Mouse (Mus musculus) T-helper 1 cell (primary cell): Measurements from ENCODE around the gene Copb2.

ENCODE experiments used
- in situ Hi-C: fragments of 300-600 bp; cut with MboI, MseI; formaldehyde crosslinking; loops from one replicate; pipeline ENCODE4 v1.15.1; 2025; ENCODE audit warnings: high pct_unique_total_duplicates

Copb2 gene

GRCm38 (mm10) chr9:98563137-98564126 is at the start of gene Copb2:
TSS of gene Copb2 (plus strand) at chr9:98563721.
- in situ Hi-C loops: no loop called here

- in situ Hi-C loops: no loop called here
Observed at GRCm38 (mm10) chr9:98523872-98524271, 39.6 kb upstream of the Copb2 start.

DNA sequence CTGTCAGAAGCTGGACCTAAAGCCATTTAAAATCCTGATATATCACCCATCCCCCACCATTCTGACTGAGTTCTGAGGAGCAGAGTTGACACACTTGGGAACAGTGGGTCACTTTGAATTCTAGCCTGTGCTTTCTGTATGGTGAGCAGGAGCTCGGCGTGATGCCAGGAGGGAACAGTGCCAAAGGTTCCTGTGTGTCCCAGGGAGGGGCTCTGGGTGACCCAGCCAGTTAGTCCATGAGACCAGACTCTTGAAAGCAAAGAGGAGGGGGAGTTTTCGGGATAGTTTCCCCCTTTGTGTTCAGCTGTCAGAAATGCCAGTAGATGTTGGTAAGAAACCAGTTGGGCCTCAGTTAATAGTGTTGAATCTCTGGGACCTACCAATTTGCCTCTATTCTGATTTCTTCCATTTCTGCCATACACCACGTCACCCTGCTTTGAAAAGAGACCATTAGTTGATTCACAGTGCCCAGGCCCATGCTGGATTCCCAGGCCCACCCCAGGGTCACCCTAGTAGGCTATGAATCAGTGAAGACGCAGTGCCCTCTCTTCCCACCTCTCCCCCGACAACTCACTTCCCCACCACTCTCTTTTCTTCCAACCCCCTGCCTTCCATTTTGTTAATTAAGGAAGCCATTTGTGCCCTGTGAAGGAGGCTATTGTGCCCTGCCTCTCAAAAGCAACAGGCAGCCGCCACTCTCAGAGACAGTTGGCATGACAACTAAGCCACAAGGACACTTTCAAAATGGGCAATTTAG is 38.6 kb upstream of the Copb2 start:
- in situ Hi-C loops: no loop called here

GRCm38 (mm10) chr9:98525543-98525924 is 38.0 kb upstream of the Copb2 start:
- in situ Hi-C loops: no loop called here

DNA sequence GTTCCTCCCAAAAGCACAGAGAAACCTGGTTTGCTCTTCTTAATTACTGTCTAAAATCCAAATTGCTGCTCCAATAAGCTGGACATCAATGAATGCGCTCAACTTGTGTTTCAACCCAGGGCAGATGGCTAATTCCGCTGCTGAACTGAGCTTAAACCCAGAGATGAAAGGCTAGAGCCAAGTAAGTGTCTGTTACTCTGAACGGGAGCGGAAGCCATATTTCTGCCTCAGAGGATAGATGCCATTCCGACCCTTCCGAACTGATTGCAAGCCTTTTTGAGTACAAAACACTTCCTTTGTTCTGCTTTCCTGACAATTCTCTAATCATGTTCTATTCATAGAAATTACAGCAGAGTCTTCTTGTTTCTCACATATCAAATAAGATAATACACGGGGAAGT is 36.3 kb upstream of the Copb2 start:
- in situ Hi-C loops: no loop called here

- in situ Hi-C loops: no loop called here
Observed at GRCm38 (mm10) chr9:98529776-98530175, 33.7 kb upstream of the Copb2 start.

DNA sequence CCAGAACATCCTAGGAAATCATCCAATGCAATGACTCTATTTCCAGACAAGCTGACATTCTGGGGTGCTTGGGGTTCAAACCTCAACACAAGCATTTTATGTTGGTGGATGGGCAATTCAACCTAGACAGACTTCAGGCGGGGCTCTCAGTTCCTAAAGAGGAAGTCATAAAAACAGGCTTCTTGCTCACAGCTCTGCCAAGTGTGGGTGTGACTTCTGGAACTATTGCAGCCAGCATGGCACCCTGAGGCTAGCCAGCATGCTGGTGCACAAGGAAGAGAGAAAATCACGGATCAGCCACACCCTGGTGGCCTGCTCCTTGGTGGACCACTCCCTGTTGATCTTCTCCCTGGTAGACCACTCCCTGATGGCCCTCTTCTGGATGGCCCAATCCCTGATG is 32.5 kb upstream of the Copb2 start:
- in situ Hi-C loops: no loop called here

DNA sequence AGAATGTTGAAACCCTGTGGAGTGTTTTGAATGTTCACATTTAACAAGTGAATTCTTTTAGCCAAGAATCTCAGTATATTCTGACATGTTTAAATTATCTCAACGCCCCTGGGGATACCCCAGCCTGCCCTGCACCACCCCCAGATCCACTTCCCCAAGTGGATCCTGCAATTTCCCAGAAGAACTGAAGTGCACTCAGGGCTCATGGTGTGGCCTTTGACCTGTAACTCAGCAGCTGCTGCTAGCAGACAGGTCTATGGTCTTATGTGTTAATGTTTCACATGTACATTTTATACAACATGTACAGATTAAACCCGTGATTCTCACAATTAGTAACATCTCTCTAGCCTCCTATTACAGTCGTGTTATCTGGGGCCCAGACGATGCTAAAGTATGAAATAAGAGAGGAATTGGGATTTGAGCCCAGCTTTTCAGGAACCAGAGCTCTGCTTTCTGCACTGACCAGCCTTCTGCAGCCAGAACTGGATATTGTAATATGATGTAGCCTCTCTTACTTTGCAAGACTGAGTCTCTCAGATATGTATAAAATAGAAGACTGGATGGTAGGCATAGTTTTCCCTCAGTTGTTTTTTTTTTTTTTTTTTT is 28.7 kb upstream of the Copb2 start:
- in situ Hi-C loops: no loop called here

DNA sequence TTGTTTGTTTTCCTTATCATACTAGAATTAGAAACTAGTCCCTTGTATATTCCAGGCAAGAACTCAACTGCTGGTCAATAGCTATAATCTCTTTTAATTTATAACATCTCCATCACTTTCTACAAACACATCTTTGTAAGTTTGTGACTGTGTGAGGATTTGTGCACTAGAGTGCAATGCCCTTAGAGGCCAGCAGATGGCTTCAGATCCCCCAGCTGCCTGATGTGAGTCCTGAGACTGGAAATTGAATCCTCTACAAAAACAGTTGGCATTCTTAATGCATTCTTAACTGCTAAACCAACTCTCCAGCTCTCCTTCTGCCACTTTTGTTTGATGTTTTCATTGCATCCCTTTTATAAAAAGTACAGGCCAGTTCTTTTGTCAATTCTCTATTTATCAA is 27.8 kb upstream of the Copb2 start:
- in situ Hi-C loops: no loop called here

DNA sequence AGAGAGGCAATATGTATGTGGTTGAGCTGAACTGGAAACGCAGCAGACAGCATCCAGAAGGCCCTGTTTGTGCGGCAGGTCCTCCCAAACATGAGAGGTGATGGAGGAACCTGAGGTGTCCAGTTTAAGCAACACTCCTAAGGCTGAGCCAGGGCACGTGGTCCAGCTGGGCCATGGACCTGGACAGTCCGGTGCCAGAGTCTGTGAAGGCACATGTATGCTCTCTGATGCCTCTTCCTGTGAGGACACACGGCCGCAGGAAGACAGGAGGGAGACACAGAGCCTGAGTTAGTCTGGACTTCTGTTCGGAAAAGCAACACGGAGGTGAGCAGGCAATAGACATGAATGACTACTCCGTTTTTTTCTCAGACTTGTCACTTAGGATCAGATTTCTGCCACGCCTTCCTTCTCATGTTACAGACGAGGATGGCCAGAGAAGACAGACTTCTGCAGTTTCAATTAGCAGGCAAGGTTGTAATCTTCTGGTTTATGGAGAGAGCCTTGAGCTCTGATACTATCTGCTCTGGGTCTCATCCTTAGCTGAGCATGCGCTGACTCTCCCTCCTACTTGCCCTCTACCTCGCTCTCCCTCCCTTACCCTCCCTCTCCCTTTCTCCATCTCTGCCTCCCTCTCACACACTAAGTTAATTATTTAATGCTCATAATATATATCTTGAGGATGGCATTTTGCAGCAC is 25.4 kb upstream of the Copb2 start:
- in situ Hi-C loops: no loop called here

DNA sequence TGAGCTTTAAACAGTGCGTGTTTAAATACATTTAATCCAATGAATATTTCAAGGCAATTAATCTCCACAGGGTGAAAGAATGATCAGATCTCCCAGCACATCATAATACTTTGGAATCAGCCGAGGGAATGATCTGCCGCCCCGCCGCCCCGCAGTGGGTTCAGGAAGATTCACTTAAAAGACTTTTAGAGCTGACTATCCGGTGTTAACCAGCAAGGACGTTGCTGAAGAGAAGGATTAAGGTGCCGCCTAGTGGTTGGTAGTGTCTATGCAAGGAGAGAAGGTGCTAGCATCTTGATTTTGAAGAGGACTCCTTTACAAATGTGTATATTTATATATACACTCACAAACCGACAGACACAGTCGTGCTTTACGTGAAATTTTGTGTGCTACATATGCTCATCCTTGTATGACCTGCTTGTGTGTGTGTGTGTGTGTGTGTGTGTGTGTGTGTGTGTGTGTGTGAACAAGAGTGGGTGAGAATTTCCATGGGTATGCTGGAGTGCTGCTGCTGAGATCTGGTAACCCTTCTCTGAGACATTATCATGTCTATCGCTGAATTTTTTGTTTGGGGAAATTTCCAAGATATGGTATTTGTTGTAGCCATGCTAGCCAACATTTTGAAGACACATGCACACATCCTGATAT is 24.7 kb upstream of the Copb2 start:
- in situ Hi-C loops: no loop called here

- in situ Hi-C loops: no loop called here
Observed at GRCm38 (mm10) chr9:98544042-98544441, 19.5 kb upstream of the Copb2 start.

DNA sequence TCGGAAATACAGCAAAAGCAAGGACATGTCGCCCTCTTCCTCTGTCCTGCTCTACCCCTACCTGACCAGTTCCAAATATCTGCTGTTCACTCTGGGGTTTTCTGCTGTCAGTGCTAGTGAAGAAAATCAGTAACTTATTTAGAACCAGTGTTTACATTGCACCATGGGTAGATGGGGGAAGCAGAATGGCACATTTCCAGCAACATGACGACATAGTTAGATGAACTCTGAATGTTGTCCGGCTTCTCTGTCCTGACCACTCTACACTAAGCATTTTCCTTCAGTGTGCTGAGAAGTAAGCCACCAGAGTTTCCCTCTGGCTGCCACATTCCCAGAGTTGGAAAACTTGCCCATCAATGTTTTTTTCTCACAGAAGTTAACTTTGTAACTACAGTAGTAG is 20.3 kb downstream of the Copb2 start:
- in situ Hi-C loops: no loop called here

- in situ Hi-C loops: no loop called here
Observed at GRCm38 (mm10) chr9:98600094-98600493, 36.6 kb downstream of the Copb2 start.

DNA sequence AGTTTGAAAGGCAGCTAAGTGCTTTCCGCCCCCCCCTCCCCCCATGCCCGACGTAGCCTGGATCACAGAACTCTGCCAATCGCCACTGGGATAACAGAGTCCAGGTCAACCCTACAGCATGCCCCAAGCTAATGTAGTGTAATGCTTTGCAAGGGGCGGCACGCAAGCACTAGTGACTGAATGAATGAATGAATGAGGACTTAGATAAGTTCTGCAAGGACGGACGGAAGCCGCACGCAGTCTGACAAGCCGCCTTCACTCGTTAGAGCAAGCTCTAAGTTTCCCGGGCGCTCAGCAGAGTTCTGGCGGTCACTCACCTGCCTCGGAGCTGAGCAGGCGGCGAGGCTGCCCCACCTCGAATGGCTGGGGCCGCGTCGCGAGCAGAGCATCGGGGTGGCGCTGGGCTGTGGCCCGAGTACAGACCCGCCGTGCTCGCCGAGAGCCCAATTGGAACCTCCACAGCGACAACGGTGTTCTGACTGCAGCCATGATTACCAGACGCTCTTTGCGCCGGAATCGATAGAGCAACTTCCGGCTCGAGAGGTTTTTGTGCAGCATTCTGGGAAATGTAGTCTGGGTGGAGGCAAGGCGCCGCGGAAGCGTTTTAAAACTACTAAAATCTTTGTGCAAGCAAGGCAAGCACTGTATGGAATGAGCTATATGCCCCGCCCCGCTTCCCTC is 37.8 kb downstream of the Copb2 start, which contains the start of gene Mrps22:
TSS of gene Mrps22 (minus strand) at position 505 of the 681 bp plus-strand sequence.
- in situ Hi-C loops: no loop called here

DNA sequence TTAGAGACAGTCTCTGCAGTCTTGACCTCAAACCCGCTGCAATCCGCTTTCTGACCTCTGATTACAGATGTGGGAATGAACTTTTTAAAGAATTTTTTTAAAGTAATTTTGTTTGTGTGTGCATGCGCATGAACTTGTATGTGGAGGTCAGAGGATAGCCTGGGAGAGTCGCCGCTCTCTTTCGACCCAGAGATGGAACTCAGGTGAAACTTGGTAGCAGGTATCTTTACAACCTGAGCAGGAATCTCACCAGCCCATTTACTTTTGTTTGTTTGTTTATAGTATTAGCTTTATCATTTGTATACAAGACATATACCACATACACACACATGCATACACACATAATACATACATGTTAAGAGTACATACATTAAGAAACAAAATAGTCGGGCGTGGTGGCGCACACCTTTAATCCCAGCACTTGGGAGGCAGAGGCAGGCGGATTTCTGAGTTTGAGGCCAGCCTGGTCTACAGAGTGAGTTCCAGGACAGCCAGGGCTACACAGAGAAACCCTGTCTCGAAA is 38.4 kb downstream of the Copb2 start:
- in situ Hi-C loops: no loop called here

GRCm38 (mm10) chr9:98604896-98605295 is 41.4 kb downstream of the Copb2 start:
- in situ Hi-C loops: no loop called here

DNA sequence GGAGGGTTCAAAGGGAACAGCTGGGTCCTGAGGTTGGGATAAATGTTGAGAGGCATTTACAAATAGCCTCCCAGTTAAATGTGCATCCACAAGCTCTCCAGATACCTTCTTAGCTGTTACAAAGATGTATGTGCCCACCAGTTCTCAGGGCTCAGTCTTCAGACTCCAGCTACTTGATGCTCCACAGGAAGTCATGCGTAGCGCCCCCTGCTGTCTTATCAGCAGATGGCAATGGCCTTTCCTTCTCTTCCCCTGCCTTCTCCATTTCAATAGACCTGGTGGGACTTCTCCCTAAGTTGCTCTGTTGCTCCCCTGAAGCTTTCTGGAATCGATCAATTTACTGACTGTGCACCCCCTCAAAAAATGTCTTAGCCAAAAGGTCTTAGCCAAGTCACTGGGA is 65.0 kb downstream of the Copb2 start:
- in situ Hi-C loops: loop anchor here (10.0 to 25.0 kb wide), 4 partner anchors 96 to 734 kb away; partner anchors contain the start of gene Esyt3

GRCm38 (mm10) chr9:98633287-98634162 is 70.0 kb downstream of the Copb2 start:
- in situ Hi-C loops: loop anchor here (25.0 kb wide), 2 partner anchors 579 to 729 kb away; partner anchors contain the start of gene Esyt3
